ENCODE assay signal across 9 mouse cellular contexts in the genomic region with DNA sequence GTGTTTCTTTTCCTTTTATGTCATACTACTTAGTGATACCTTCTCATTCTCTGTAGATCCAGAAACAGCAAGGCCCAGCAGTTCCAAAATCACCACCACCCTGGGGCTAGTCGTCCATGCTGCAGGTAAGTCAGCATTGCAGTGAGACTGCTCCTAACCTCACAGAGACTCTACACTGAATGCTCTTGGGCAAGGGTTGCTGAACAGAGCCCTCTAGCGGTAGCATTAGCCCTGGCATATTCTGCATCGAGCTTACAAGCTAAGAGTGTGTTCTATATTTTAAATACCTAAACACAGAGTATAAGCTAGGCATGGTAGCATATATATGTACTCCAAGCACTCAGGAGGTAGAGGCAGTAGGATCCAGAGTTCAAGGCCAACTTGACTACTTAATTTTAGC. TPM values are rescaled to one million over a fixed set of nuclear protein-coding genes. Genes with fewer than 3 reads are reported as not detected.
A peak's percentile ranks its signal among the peaks of the same experiment; 100 is the strongest.
DNase-seq lines count a peak whose midpoint lies in the region; ATAC-seq and TF ChIP-seq lines count a peak whose summit lies in the region.
"Had no signal": no experiment of that assay in that cellular context is flagged by ENCODE, and none has a peak within 500 bp of the region (broad histone marks: within the 10 kb centered on the region; RNA-seq: fewer than 3 reads in every experiment).

No protein-coding gene starts in this region.

- H3K4me1 ChIP-seq in bone marrow, adult 2 months (ENCODE audit: control insufficient read depth, insufficient read depth, low read length): no peaks in the 10 kb centered on the region
- H3K4me1 ChIP-seq: limb, embryonic 15.5 days had no signal

- H3K4me3 ChIP-seq in bone marrow, adult 2 months (replicated peaks; ENCODE audit: control insufficient read depth, low read depth, low read length): no peak overlapping the region
- H3K4me3 ChIP-seq: limb, embryonic 15.5 days had no signal

- peak; percentile 61 for ATAC-seq in cerebellum, adult (ENCODE audit: insufficient number of reproducible peaks, low FRiP score, low TSS enrichment)
- ATAC-seq in erythroblast, adult 5-6 weeks (replicated peaks; ENCODE audit: low FRiP score, poor library complexity, severe bottlenecking): peak; percentile 78

- no peak for TF ChIP-seq POLR2A in bone marrow, adult 2 months (IDR thresholded peaks at IDR 0.05; ENCODE audit: borderline replicate concordance, control insufficient read depth, low read depth, low read length)

- 8% methylated on average over 3 of the region's 3 CpGs for WGBS in bone marrow, adult 2 months

- TF ChIP-seq CTCF in bone marrow, adult 2 months (IDR thresholded peaks at IDR 0.05; ENCODE audit: control insufficient read depth, insufficient read depth, low read length): peak; percentile 66

- no peak for DNase-seq in cerebellum, adult 11-12 months
- peak; percentile 76 for DNase-seq in 416B (ENCODE audit: low read depth)
- DNase-seq in kidney, postnatal 36 days: peak; percentile 57 to 76
- DNase-seq in lung, adult 18-20 months: peak; percentile 54 to 60
- peak; percentile 22 to 39 for DNase-seq in right cerebral cortex, postnatal 36 days (ENCODE audit: low spot score in 2 of 2)

- H3K27ac ChIP-seq in bone marrow, adult 2 months (ENCODE audit: control insufficient read depth, insufficient read depth, low read depth, low read length, poor library complexity): no peak overlapping the region
- H3K27ac ChIP-seq: limb, embryonic 15.5 days had no signal

RNA-seq across cellular contexts. Expression of a gene that starts 19.2 kb away (rescaled TPM):
- polyA plus RNA-seq in bone marrow, adult 2 months (2011; ENCODE audit: insufficient read depth, insufficient read length, low replicate concordance, missing spikeins): not detected in 2 replicates
- not detected in 2 replicates for total RNA-seq in erythroblast, adult 5-6 weeks (2015; ENCODE audit: low replicate concordance)
- 0.77 TPM in 1 of 2 replicates, not detected in the other for total RNA-seq in erythroblast, adult 5-6 weeks (2017; ENCODE audit: low replicate concordance)

RNA-seq across cellular contexts. Expression of a gene that starts 29.0 kb away (rescaled TPM):
- 18.9 and 23.6 TPM in 2 replicates for polyA plus RNA-seq in bone marrow, adult 2 months (2011; ENCODE audit: insufficient read depth, insufficient read length, low replicate concordance, missing spikeins)
- total RNA-seq in erythroblast, adult 5-6 weeks (2015; ENCODE audit: low replicate concordance): 13.2 and 23.4 TPM in 2 replicates
- 5.6 and 17.7 TPM in 2 replicates for total RNA-seq in erythroblast, adult 5-6 weeks (2017; ENCODE audit: low replicate concordance)

RNA-seq across cellular contexts. Expression of a gene that starts 29.5 kb away (rescaled TPM):
- 4.7 and 6.9 TPM in 2 replicates for polyA plus RNA-seq in bone marrow, adult 2 months (2011; ENCODE audit: insufficient read depth, insufficient read length, low replicate concordance, missing spikeins)
- 3.8 and 8.8 TPM in 2 replicates for total RNA-seq in erythroblast, adult 5-6 weeks (2015; ENCODE audit: low replicate concordance)
- 2.9 and 6.1 TPM in 2 replicates for total RNA-seq in erythroblast, adult 5-6 weeks (2017; ENCODE audit: low replicate concordance)
